Mouse (Mus musculus) thymus, postnatal 4 days (tissue): ENCODE measurements at regions not wholly inside any gene's neighbourhood (a gene's known extent, or its start where the extent isn't known, plus 50 kb on each side); places are given as distances from the start of the nearest gene placed in this dataset.

Experiments
- DNase-seq: peaks from one replicate; pipeline ENCODE4 v3.0.0; 2021

- peak; percentile 89 for DNase-seq
Observed at GRCm38 (mm10) chr2:178542032-178542431, 111.7 kb downstream of the Cdh26 start.

- DNase-seq: no peak
Observed at GRCm38 (mm10) chr2:178544411-178544810, 114.1 kb downstream of the Cdh26 start.

GRCm38 (mm10) chr2:178545601-178546352, 115.4 kb downstream of the Cdh26 start:
- DNase-seq: peak; percentile 24

- no peak for DNase-seq
Observed at GRCm38 (mm10) chr2:178546353-178546720, 116.0 kb downstream of the Cdh26 start.

GRCm38 (mm10) chr2:178546888-178547287, 116.6 kb downstream of the Cdh26 start:
- DNase-seq: peak; percentile 45

GRCm38 (mm10) chr2:178548937-178549336, 118.6 kb downstream of the Cdh26 start:
- DNase-seq: no peak

GRCm38 (mm10) chr2:178553736-178554135, 123.4 kb downstream of the Cdh26 start:
- DNase-seq: no peak

GRCm38 (mm10) chr2:178555692-178556340, 125.5 kb downstream of the Cdh26 start:
- DNase-seq: no peak

GRCm38 (mm10) chr2:178557934-178558333, 127.6 kb downstream of the Cdh26 start:
- peak; percentile 64 for DNase-seq

- no peak for DNase-seq
Observed at GRCm38 (mm10) chr2:178563287-178563686, 133.0 kb downstream of the Cdh26 start.

GRCm38 (mm10) chr2:178565368-178565818, 135.1 kb downstream of the Cdh26 start:
- DNase-seq: no peak

GRCm38 (mm10) chr2:178567493-178567892, 137.2 kb downstream of the Cdh26 start:
- no peak for DNase-seq

GRCm38 (mm10) chr2:178572301-178572700, 142.0 kb downstream of the Cdh26 start:
- no peak for DNase-seq

GRCm38 (mm10) chr2:178574859-178575258, 144.5 kb downstream of the Cdh26 start:
- peak; percentile 81 for DNase-seq

GRCm38 (mm10) chr2:178575403-178575802, 145.1 kb downstream of the Cdh26 start:
- DNase-seq: no peak

- DNase-seq: no peak
Observed at GRCm38 (mm10) chr2:178576067-178576466, 145.7 kb downstream of the Cdh26 start.

- DNase-seq: no peak
Observed at GRCm38 (mm10) chr2:178579571-178579970, 149.2 kb downstream of the Cdh26 start.

GRCm38 (mm10) chr2:178581306-178581705, 151.0 kb downstream of the Cdh26 start:
- no peak for DNase-seq

GRCm38 (mm10) chr2:178584970-178585566, 154.7 kb downstream of the Cdh26 start:
- no peak for DNase-seq

- no peak for DNase-seq
Observed at GRCm38 (mm10) chr2:178587134-178587636, 156.9 kb downstream of the Cdh26 start.

GRCm38 (mm10) chr2:178593743-178594142, 163.4 kb downstream of the Cdh26 start:
- no peak for DNase-seq

- no peak for DNase-seq
Observed at GRCm38 (mm10) chr2:178594177-178594576, 163.8 kb downstream of the Cdh26 start.

- DNase-seq: no peak
Observed at GRCm38 (mm10) chr2:178596312-178597083, 166.2 kb downstream of the Cdh26 start.
